Comparison of ENCODE assay signal across 25 mouse cellular contexts in the genomic region with DNA sequence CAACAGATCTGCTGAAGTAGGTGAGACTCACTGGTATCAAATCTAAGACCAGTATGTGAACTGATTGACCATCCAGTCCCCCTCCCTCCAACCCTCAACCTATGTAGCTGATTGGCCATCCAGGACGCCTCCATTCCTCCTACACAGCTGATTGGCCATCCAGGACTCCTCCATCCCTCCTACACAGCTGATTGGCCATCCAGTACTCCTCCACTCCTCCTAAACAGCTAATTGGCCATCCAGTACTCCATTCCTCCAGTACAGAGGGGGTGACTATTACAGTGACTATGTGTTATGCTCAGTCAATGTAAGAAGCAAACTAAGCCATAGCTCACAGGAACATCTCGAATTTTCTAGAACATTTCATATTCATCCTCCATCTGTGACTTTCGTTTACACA.
DNase-seq lines count a peak whose midpoint lies in the region; ATAC-seq and TF ChIP-seq lines count a peak whose summit lies in the region.
"Had no signal": no experiment of that assay in that cellular context is flagged by ENCODE, and none has a peak within 500 bp of the region (broad histone marks: within the 10 kb centered on the region; RNA-seq: fewer than 3 reads in every experiment).

No protein-coding gene starts in this region.

- 92% methylated on average over 3 of the region's 3 CpGs for WGBS in kidney, embryonic 15.5 days
- 51% methylated on average over 3 of the region's 3 CpGs for WGBS in thymus, adult 2 months

- TF ChIP-seq CTCF in thymus, adult 2 months (IDR thresholded peaks at IDR 0.05; ENCODE audit: borderline replicate concordance, control insufficient read depth, extremely low read depth, insufficient read depth, low read length, poor library complexity), result no peak
- no peak for TF ChIP-seq CTCF in MEL (IDR thresholded peaks at IDR 0.05 in 2 of 3, conservative IDR thresholded peaks at IDR 0.05 in 1 of 3; ENCODE audit: control insufficient read depth in 1 of 3, insufficient read depth in 1 of 3, low read depth in 2 of 3, low read length in 3 of 3, poor library complexity in 1 of 3, severe bottlenecking in 1 of 3)

- H3K27ac ChIP-seq in kidney, embryonic 15.5 days, result no peak overlapping the region
- H3K27ac ChIP-seq in thymus, adult 2 months (ENCODE audit: control insufficient read depth, insufficient read depth, low read length), result peak overlapping the region; percentile 93
- H3K27ac ChIP-seq in MEL (ENCODE audit: control insufficient read depth, low read depth, low read length), result no peak overlapping the region
- H3K27ac ChIP-seq: embryonic facial prominence, embryonic 15.5 days; hindbrain, embryonic 13.5 days; liver, embryonic 15.5 days; lung, embryonic 15.5 days; midbrain, embryonic 15.5 days; neural tube, embryonic 12.5 days had no signal

- no peaks in the 10 kb centered on the region for H3K27me3 ChIP-seq in kidney, embryonic 15.5 days
- no peaks in the 10 kb centered on the region for H3K27me3 ChIP-seq in thymus, adult 2 months (ENCODE audit: control insufficient read depth, insufficient read depth, low read length)
- H3K27me3 ChIP-seq in MEL (ENCODE audit: control insufficient read depth in 1 of 2, insufficient read depth in 2 of 2, low read length in 2 of 2), result no peaks in the 10 kb centered on the region
- H3K27me3 ChIP-seq: embryonic facial prominence, embryonic 15.5 days; heart, embryonic 12.5 days; hindbrain, embryonic 13.5 days; liver, embryonic 15.5 days; lung, embryonic 15.5 days; midbrain, embryonic 15.5 days; neural tube, embryonic 12.5 days had no signal

- H3K4me3 ChIP-seq in kidney, embryonic 15.5 days (replicated peaks), result no peak overlapping the region
- H3K4me3 ChIP-seq in thymus, adult 2 months (ENCODE audit: control insufficient read depth, insufficient read depth, low read length), result no peak overlapping the region
- no peak overlapping the region for H3K4me3 ChIP-seq in MEL (ENCODE audit: control insufficient read depth in 1 of 2, insufficient read depth in 1 of 2, low read depth in 2 of 2, low read length in 2 of 2)
- H3K4me3 ChIP-seq: embryonic facial prominence, embryonic 15.5 days; heart, embryonic 12.5 days; hindbrain, embryonic 13.5 days; liver, embryonic 15.5 days; lung, embryonic 15.5 days; midbrain, embryonic 15.5 days; neural tube, embryonic 12.5 days had no signal

- H3K9ac ChIP-seq in kidney, embryonic 15.5 days, result no peak overlapping the region
- H3K9ac ChIP-seq in MEL (ENCODE audit: control insufficient read depth, low read depth, low read length, poor library complexity, severe bottlenecking), result no peak overlapping the region
- H3K9ac ChIP-seq: embryonic facial prominence, embryonic 15.5 days; heart, embryonic 12.5 days; hindbrain, embryonic 13.5 days; liver, embryonic 15.5 days; lung, embryonic 15.5 days; midbrain, embryonic 15.5 days; neural tube, embryonic 12.5 days had no signal

- DNase-seq in kidney, adult 18-20 months, result peak; percentile 0
- DNase-seq in thymus, adult 2 months, result no peak
- no peak for DNase-seq in thymus, postnatal 0 days (ENCODE audit: low spot score)
- DNase-seq in MEL (ENCODE audit: low read depth, low spot score), result peak; percentile 22
- DNase-seq in adrenal gland, adult 8-10 months, result no peak
- DNase-seq in ovary, postnatal 10 days (ENCODE audit: low spot score), result no peak
- DNase-seq: cerebellum, adult 11 months; cerebellum, adult 9-11 months; gastrocnemius, postnatal 14 days; heart, adult 18-20 months; kidney, adult 8-10 months; kidney, postnatal 36 days; lung, postnatal 4 days; retina, postnatal 1 day; right cerebral cortex, postnatal 25 days had no signal

- H3K36me3 ChIP-seq in kidney, embryonic 15.5 days, result no peaks in the 10 kb centered on the region
- H3K36me3 ChIP-seq in thymus, adult 2 months (ENCODE audit: control insufficient read depth, insufficient read depth, low read length), result no peaks in the 10 kb centered on the region
- H3K36me3 ChIP-seq in MEL (ENCODE audit: control insufficient read depth in 1 of 2, insufficient read depth in 2 of 2, low read length in 2 of 2), result peaks cover 0 to 2% of the 10 kb centered on the region in 2 experiments; a peak in 1 of 4 replicates
- H3K36me3 ChIP-seq: embryonic facial prominence, embryonic 15.5 days; heart, embryonic 12.5 days; hindbrain, embryonic 13.5 days; liver, embryonic 15.5 days; lung, embryonic 15.5 days; midbrain, embryonic 15.5 days; neural tube, embryonic 12.5 days had no signal

- TF ChIP-seq POLR2A in thymus, adult 2 months (IDR thresholded peaks at IDR 0.05; ENCODE audit: control insufficient read depth, extremely low read depth, insufficient read depth, low read length, poor library complexity), result no peak
- TF ChIP-seq POLR2A in MEL (IDR thresholded peaks at IDR 0.05; ENCODE audit: control insufficient read depth in 1 of 2, insufficient read depth in 1 of 2, low read depth in 1 of 2, low read length in 2 of 2, poor library complexity in 1 of 2), result no peak

- no peaks in the 10 kb centered on the region for H3K9me3 ChIP-seq in kidney, embryonic 15.5 days (replicated peaks)
- H3K9me3 ChIP-seq in MEL (replicated peaks; ENCODE audit: insufficient read depth, low read length), result no peaks in the 10 kb centered on the region
- H3K9me3 ChIP-seq: embryonic facial prominence, embryonic 15.5 days; heart, embryonic 12.5 days; hindbrain, embryonic 13.5 days; liver, embryonic 15.5 days; lung, embryonic 15.5 days; midbrain, embryonic 15.5 days; neural tube, embryonic 12.5 days had no signal

- no peak for TF ChIP-seq RAD21 in MEL (IDR thresholded peaks at IDR 0.05; ENCODE audit: low read depth, low read length)

- H3K4me1 ChIP-seq in kidney, embryonic 15.5 days, result no peaks in the 10 kb centered on the region
- H3K4me1 ChIP-seq in thymus, adult 2 months (replicated peaks; ENCODE audit: control insufficient read depth, insufficient read depth, low read length), result peaks cover 56% of the 10 kb centered on the region
- peaks cover 0 to 26% of the 10 kb centered on the region in 2 experiments; a peak in 2 of 4 replicates for H3K4me1 ChIP-seq in MEL (ENCODE audit: control insufficient read depth in 1 of 2, insufficient read depth in 2 of 2, low read length in 2 of 2)
- H3K4me1 ChIP-seq: hindbrain, embryonic 13.5 days; liver, embryonic 15.5 days; midbrain, embryonic 15.5 days; neural tube, embryonic 12.5 days had no signal

- TF ChIP-seq EP300 in MEL (IDR thresholded peaks at IDR 0.05; ENCODE audit: low read depth in 1 of 2, low read length in 2 of 2), result no peak

- no peak for ATAC-seq in kidney, embryonic 15.5 days (replicated peaks; ENCODE audit: low FRiP score)
- 0 out of 2 replicates have a peak, but pooled peaks have one; percentile 26 for ATAC-seq in megakaryocyte-erythroid progenitor cell, adult 5-6 weeks (replicated peaks; ENCODE audit: low FRiP score, low TSS enrichment, poor library complexity, severe bottlenecking)
- ATAC-seq: forebrain, embryonic 14.5 days; midbrain, embryonic 15.5 days had no signal

- no peaks in the 10 kb centered on the region for H3K79me2 ChIP-seq in MEL (ENCODE audit: control insufficient read depth, insufficient read depth, low read length, poor library complexity)

- H3K4me2 ChIP-seq in kidney, embryonic 15.5 days, result no peak overlapping the region
- H3K4me2 ChIP-seq: embryonic facial prominence, embryonic 15.5 days; heart, embryonic 12.5 days; hindbrain, embryonic 13.5 days; liver, embryonic 15.5 days; lung, embryonic 15.5 days; midbrain, embryonic 15.5 days; neural tube, embryonic 12.5 days had no signal

TF ChIP-seq in MEL, 35 proteins besides CTCF, POLR2A, EP300 and RAD21:
- TF ChIP-seq POLR2AphosphoS2 (IDR thresholded peaks at IDR 0.05; ENCODE audit: low read length) (no peak), NRF1 (IDR thresholded peaks at IDR 0.05; ENCODE audit: insufficient read depth, low read depth, low read length, poor library complexity, severe bottlenecking) (no peak), UBTF (IDR thresholded peaks at IDR 0.05; ENCODE audit: borderline replicate concordance, insufficient read depth, low read depth, low read length) (no peak), ZKSCAN1 (IDR thresholded peaks at IDR 0.05; ENCODE audit: low read depth, low read length) (no peak), ZNF384 (IDR thresholded peaks at IDR 0.05; ENCODE audit: low read depth, low read length) (no peak), ELF1 (IDR thresholded peaks at IDR 0.05; ENCODE audit: low read depth, low read length) (no peak), USF2 (IDR thresholded peaks at IDR 0.05; ENCODE audit: borderline replicate concordance in 1 of 2, insufficient read depth in 1 of 2, low read depth in 1 of 2, low read length in 2 of 2) (no peak), MAX (IDR thresholded peaks at IDR 0.05; ENCODE audit: low read length) (no peak), ZC3H11A (IDR thresholded peaks at IDR 0.05; ENCODE audit: low read depth, low read length) (no peak), ZMIZ1 (IDR thresholded peaks at IDR 0.05; ENCODE audit: low read depth, low read length) (no peak)

Comparison
In these comparisons a context has a peak if more than half of its experiments do, and no peak if none do; other contexts are left out.
1. DNase-seq: peak in kidney, adult 18-20 months (single experiment) and MEL (single experiment); none in thymus, adult 2 months (single experiment), thymus, postnatal 0 days (single experiment), adrenal gland, adult 8-10 months (single experiment) and ovary, postnatal 10 days (single experiment).